Comparison of ENCODE assay signal across 8 mouse cellular contexts in the genomic region with DNA sequence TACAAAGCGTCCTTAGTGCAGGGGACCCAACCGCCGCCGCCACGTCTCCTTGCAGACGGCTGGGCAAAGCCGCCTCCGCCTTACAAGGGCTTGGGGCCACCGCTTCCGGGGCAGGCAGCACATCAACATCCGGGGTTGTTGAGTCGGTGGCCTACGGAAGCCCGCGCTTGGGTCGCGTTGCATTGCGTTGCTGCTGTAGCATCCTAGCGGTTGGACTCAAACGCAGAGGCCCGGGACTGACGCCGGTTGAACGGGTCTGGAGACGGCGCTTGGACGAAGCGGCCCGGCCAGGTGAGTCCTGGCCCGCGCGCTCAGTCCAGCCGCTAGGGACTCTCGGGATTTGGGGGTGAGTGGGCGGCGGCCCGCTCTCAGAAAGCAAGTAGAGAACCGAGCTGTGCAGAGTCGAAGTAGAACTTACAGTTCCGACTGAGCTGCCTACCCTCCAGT. TPM values are rescaled to one million over a fixed set of nuclear protein-coding genes. Genes with fewer than 3 reads are reported as not detected.
DNase-seq lines count a peak whose midpoint lies in the region; ATAC-seq and TF ChIP-seq lines count a peak whose summit lies in the region.

Gene Erlec1 (minus strand): TSS at position 57 of the 447 bp plus-strand sequence.

- H3K27ac ChIP-seq in forebrain, embryonic 16.5 days (ENCODE audit: low read length), result peak within 1 kb of the TSS; percentile 82
- peak within 1 kb of the TSS; percentile 96 for H3K27ac ChIP-seq in layer of hippocampus, adult 2 months
- peak within 1 kb of the TSS; percentile 81 for H3K27ac ChIP-seq in lung, embryonic 14.5 days (ENCODE audit: low read depth)
- peak within 1 kb of the TSS; percentile 59 for H3K27ac ChIP-seq in olfactory bulb, adult 2 months (ENCODE audit: insufficient read depth, low read depth, low read length)
- peak within 1 kb of the TSS; percentile 45 for H3K27ac ChIP-seq in thymus, adult 2 months (ENCODE audit: control insufficient read depth, insufficient read depth, low read length)

- H3K36me3 ChIP-seq in G1E (replicated peaks), result peaks cover 27% of the 10 kb centered on the region
- peaks cover 16% of the 10 kb centered on the region for H3K36me3 ChIP-seq in forebrain, embryonic 16.5 days (ENCODE audit: control insufficient read depth, insufficient read depth)
- H3K36me3 ChIP-seq in lung, embryonic 14.5 days (ENCODE audit: insufficient read depth), result peaks cover 23% of the 10 kb centered on the region
- peaks cover 20% of the 10 kb centered on the region for H3K36me3 ChIP-seq in thymus, adult 2 months (ENCODE audit: control insufficient read depth, insufficient read depth, low read length)

- H3K27me3 ChIP-seq in G1E (ENCODE audit: insufficient read depth, low read length), result no peaks in the 10 kb centered on the region
- no peaks in the 10 kb centered on the region for H3K27me3 ChIP-seq in forebrain, embryonic 16.5 days (replicated peaks; ENCODE audit: control insufficient read depth, insufficient read depth, low read length)
- no peaks in the 10 kb centered on the region for H3K27me3 ChIP-seq in lung, embryonic 14.5 days (ENCODE audit: insufficient read depth, low read length)
- no peaks in the 10 kb centered on the region for H3K27me3 ChIP-seq in thymus, adult 2 months (ENCODE audit: control insufficient read depth, insufficient read depth, low read length)

- under 1% methylated on average over 39 of the region's 40 CpGs for WGBS in forebrain, embryonic 16.5 days
- WGBS in lung, embryonic 14.5 days, result under 1% methylated on average over 40 of the region's 40 CpGs
- WGBS in olfactory bulb, adult 2 months, result under 1% methylated on average over 40 of the region's 40 CpGs
- 1% methylated on average over 40 of the region's 40 CpGs for WGBS in thymus, adult 2 months

- intact Hi-C loops in heart, postnatal 36 days (cut with DNase I), result loop anchor here (2.0 kb wide), 1 partner anchor 32 kb away; the partner anchor contains the start of gene Chac2

- H3K4me1 ChIP-seq in G1E (ENCODE audit: insufficient read depth, low read depth, low read length), result peaks cover 16% of the 10 kb centered on the region
- peaks cover 13% of the 10 kb centered on the region for H3K4me1 ChIP-seq in forebrain, embryonic 16.5 days (replicated peaks; ENCODE audit: control insufficient read depth, insufficient read depth, low read length)
- H3K4me1 ChIP-seq in lung, embryonic 14.5 days (ENCODE audit: insufficient read depth), result no peaks in the 10 kb centered on the region; the same call in 1 of the 2 replicates
- 0 out of 2 replicates have a peak, but pooled peaks cover 2% of the 10 kb centered on the region for H3K4me1 ChIP-seq in olfactory bulb, adult 2 months (ENCODE audit: control insufficient read depth, insufficient read depth, low read length)
- H3K4me1 ChIP-seq in thymus, adult 2 months (replicated peaks; ENCODE audit: control insufficient read depth, insufficient read depth, low read length), result no peaks in the 10 kb centered on the region; the same call in 1 of the 2 replicates

- peak within 1 kb of the TSS; percentile 89 for H3K4me3 ChIP-seq in G1E (ENCODE audit: low read depth, low read length)
- peak within 1 kb of the TSS; percentile 93 for H3K4me3 ChIP-seq in forebrain, embryonic 16.5 days (replicated peaks; ENCODE audit: low read length)
- H3K4me3 ChIP-seq in layer of hippocampus, adult 2 months, result peak within 1 kb of the TSS; percentile 98
- peak within 1 kb of the TSS; percentile 76 for H3K4me3 ChIP-seq in lung, embryonic 14.5 days (ENCODE audit: low read depth, low read length)
- peak within 1 kb of the TSS; percentile 100 for H3K4me3 ChIP-seq in olfactory bulb, adult 2 months (ENCODE audit: insufficient read depth, low read depth, low read length)
- H3K4me3 ChIP-seq in thymus, adult 2 months (ENCODE audit: control insufficient read depth, insufficient read depth, low read length), result peak within 1 kb of the TSS; percentile 60

- TF ChIP-seq POLR2A in olfactory bulb, adult 2 months (IDR thresholded peaks at IDR 0.05; ENCODE audit: insufficient read depth, low read depth, low read length), result 0 out of 2 replicates have a peak, but pooled peaks have one; percentile 27
- TF ChIP-seq POLR2A in thymus, adult 2 months (IDR thresholded peaks at IDR 0.05; ENCODE audit: control insufficient read depth, extremely low read depth, insufficient read depth, low read length, poor library complexity), result peak; percentile 61; the same call in 1 of the 2 replicates

- TF ChIP-seq CTCF in G1E (IDR thresholded peaks at IDR 0.05; ENCODE audit: low read depth, low read length), result no peak
- TF ChIP-seq CTCF in layer of hippocampus, adult 2 months (conservative IDR thresholded peaks at IDR 0.05), result peak; percentile 51
- TF ChIP-seq CTCF in lung, embryonic 14.5 days (IDR thresholded peaks at IDR 0.05; ENCODE audit: low read depth), result peak; percentile 25; the same call in 1 of the 2 replicates
- 0 out of 2 replicates have a peak, but pooled peaks have one; percentile 27 for TF ChIP-seq CTCF in olfactory bulb, adult 2 months (IDR thresholded peaks at IDR 0.05; ENCODE audit: insufficient read depth, low read depth, low read length)
- peak; percentile 31; the same call in 1 of the 2 replicates for TF ChIP-seq CTCF in thymus, adult 2 months (IDR thresholded peaks at IDR 0.05; ENCODE audit: borderline replicate concordance, control insufficient read depth, extremely low read depth, insufficient read depth, low read length, poor library complexity)

- peak; percentile 89 for ATAC-seq in G1E (ENCODE audit: extremely low read depth, insufficient number of reproducible peaks, low FRiP score, poor library complexity, severe bottlenecking)
- peak; percentile 100 for ATAC-seq in forebrain, embryonic 16.5 days
- peak; percentile 99 for ATAC-seq in lung, embryonic 14.5 days (ENCODE audit: insufficient read depth)

- no peaks in the 10 kb centered on the region for H3K9me3 ChIP-seq in G1E (replicated peaks)
- H3K9me3 ChIP-seq in forebrain, embryonic 16.5 days (ENCODE audit: control insufficient read depth, low read length), result peaks cover 9% of the 10 kb centered on the region
- no peaks in the 10 kb centered on the region; the same call in 1 of the 2 replicates for H3K9me3 ChIP-seq in lung, embryonic 14.5 days (ENCODE audit: low read depth, low read length)

- DNase-seq in G1E (ENCODE audit: low spot score), result peak; percentile 87
- DNase-seq in cerebellum, adult 18-20 months, result peak; percentile 92
- peak; percentile 84 for DNase-seq in heart, postnatal 36 days
- peak; percentile 89 to 92 for DNase-seq in layer of hippocampus, adult 2 months (ENCODE audit: low spot score in 2 of 2)
- peak; percentile 95 for DNase-seq in lung, embryonic 14.5 days
- peak; percentile 90 for DNase-seq in thymus, adult 2 months

- H3K4me2 ChIP-seq in forebrain, embryonic 16.5 days (ENCODE audit: low read length), result peak within 1 kb of the TSS; percentile 85
- H3K4me2 ChIP-seq in lung, embryonic 14.5 days, result peak within 1 kb of the TSS; percentile 77

- H3K9ac ChIP-seq in forebrain, embryonic 16.5 days (replicated peaks; ENCODE audit: low read depth, low read length), result peak within 1 kb of the TSS; percentile 92
- peak within 1 kb of the TSS; percentile 84 for H3K9ac ChIP-seq in lung, embryonic 14.5 days

RNA-seq across cellular contexts. Expression of gene Erlec1, which starts in this region (rescaled TPM):
- 70.1 and 76.1 TPM in 2 replicates for total RNA-seq in G1E (2014; fragmentation: Nextera tagmentation)
- 30.3 TPM in 2 replicates for total RNA-seq in G1E (2017)
- 11.7 and 12.6 TPM in 2 replicates for polyA plus RNA-seq in G1E (2012)
- polyA plus RNA-seq in forebrain, embryonic 16.5 days (2015; fragmentation: Nextera tagmentation; extraction: Ambion mirVana), result 8.7 and 9.3 TPM in 2 replicates
- total RNA-seq in heart, postnatal 36 days (2021), result 10 to 100 TPM; 39.7 to 42.6 TPM
- total RNA-seq in layer of hippocampus, adult 2 months (2021), result 10 to 100 TPM; 52.7 to 56.8 TPM
- polyA plus RNA-seq in lung, embryonic 14.5 days (2014; fragmentation: Nextera tagmentation; extraction: Ambion mirVana), result 10.6 and 11.7 TPM in 2 replicates
- polyA plus RNA-seq in olfactory bulb, adult 2 months (2012; ENCODE audit: insufficient read depth, insufficient read length, low replicate concordance, missing spikeins), result not detected in 2 replicates
- 17.2 and 19.8 TPM in 2 replicates for polyA plus RNA-seq in thymus, adult 2 months (2012; rRNA removed)

Comparison
In these comparisons a context has a peak if more than half of its experiments do, and no peak if none do; other contexts are left out.
1. Peak in every context shown above with its lines: DNase-seq, ATAC-seq, H3K4me3 ChIP-seq and H3K27ac ChIP-seq.
2. H3K27ac ChIP-seq: peak in every context shown above with its lines; median percentile 96 in layer of hippocampus, adult 2 months; 82 in forebrain, embryonic 16.5 days; 81 in lung, embryonic 14.5 days; 59 in olfactory bulb, adult 2 months; 45 in thymus, adult 2 months.